Mouse (Mus musculus): ENCODE results near the gene Ltbp3. TPM values are rescaled to one million over a fixed set of nuclear protein-coding genes. Genes with fewer than 3 reads are reported as not detected.

The Ltbp3 gene
- 9.3 and 9.6 TPM in 2 replicates for polyA plus RNA-seq (2015; fragmentation: Nextera tagmentation; extraction: Ambion mirVana)

- H3K4me1 ChIP-seq (ENCODE audit: control insufficient read depth, insufficient read depth, low read length): peaks cover 17% of the 10 kb centered on the region
These were observed at the start of gene Ltbp3 for GRCm38 (mm10) chr19:5740320-5741317. Gene Ltbp3, plus strand, starts transcription at chr19:5740904.

GRCm38 (mm10) chr19:5691601-5692000, 49.1 kb upstream of the Ltbp3 start:
- H3K4me1 ChIP-seq (ENCODE audit: control insufficient read depth, insufficient read depth, low read length): peaks cover 36% of the 10 kb centered on the region

More at GRCm38 (mm10) chr19:5740320-5741317, at the start of gene Ltbp3:
- H3K4me2 ChIP-seq (ENCODE audit: low read length): peak within 1 kb of the TSS; percentile 99
- no peaks in the 10 kb centered on the region for H3K36me3 ChIP-seq (ENCODE audit: control insufficient read depth, insufficient read depth, low read length)
- peak within 1 kb of the TSS; percentile 78 for H3K27ac ChIP-seq (ENCODE audit: low read length)
- peak within 1 kb of the TSS; percentile 81 for H3K9ac ChIP-seq (ENCODE audit: low read depth, low read length)
- peaks cover 14% of the 10 kb centered on the region for H3K27me3 ChIP-seq (ENCODE audit: control insufficient read depth, insufficient read depth, low read depth, low read length)
- peak; percentile 74 for ATAC-seq
- H3K9me3 ChIP-seq (replicated peaks; ENCODE audit: control insufficient read depth, low read length, poor library complexity, severe bottlenecking): no peaks in the 10 kb centered on the region
- 14% methylated on average over 12 of the region's 14 CpGs for WGBS
- peak within 1 kb of the TSS; percentile 50 for H3K4me3 ChIP-seq (ENCODE audit: low read depth, low read length)

GRCm38 (mm10) chr19:5692086-5692912, 48.4 kb upstream of the Ltbp3 start:
- ATAC-seq: no peak
- 69% methylated on average over 10 of the region's 10 CpGs for WGBS
- peaks cover 33% of the 10 kb centered on the region for H3K4me1 ChIP-seq (ENCODE audit: control insufficient read depth, insufficient read depth, low read length)
- H3K9ac ChIP-seq (ENCODE audit: low read depth, low read length): peak overlapping the region; percentile 46; the same call in 1 of the 2 replicates
- H3K27me3 ChIP-seq (ENCODE audit: control insufficient read depth, insufficient read depth, low read depth, low read length): 0 out of 2 replicates have a peak, but pooled peaks cover 2% of the 10 kb centered on the region
- peaks cover 3% of the 10 kb centered on the region; the same call in 1 of the 2 replicates for H3K36me3 ChIP-seq (ENCODE audit: control insufficient read depth, insufficient read depth, low read length)
- peak overlapping the region; percentile 28 for H3K4me2 ChIP-seq (ENCODE audit: low read length)
- no peaks in the 10 kb centered on the region for H3K9me3 ChIP-seq (replicated peaks; ENCODE audit: control insufficient read depth, low read length, poor library complexity, severe bottlenecking)
- H3K4me3 ChIP-seq (ENCODE audit: low read depth, low read length): no peak overlapping the region; the same call in 1 of the 2 replicates
- H3K27ac ChIP-seq (ENCODE audit: low read length): peak overlapping the region; percentile 6; the same call in 1 of the 2 replicates

More at GRCm38 (mm10) chr19:5691601-5692000, 49.1 kb upstream of the Ltbp3 start:
- WGBS: 87% methylated on average over 5 of the region's 5 CpGs
- no peak for ATAC-seq
- H3K4me2 ChIP-seq (ENCODE audit: low read length): 0 out of 2 replicates have a peak overlapping the region, but pooled peaks have one; percentile 98
- H3K9me3 ChIP-seq (replicated peaks; ENCODE audit: control insufficient read depth, low read length, poor library complexity, severe bottlenecking): no peaks in the 10 kb centered on the region
- peak overlapping the region; percentile 6; the same call in 1 of the 2 replicates for H3K27ac ChIP-seq (ENCODE audit: low read length)
- H3K27me3 ChIP-seq (ENCODE audit: control insufficient read depth, insufficient read depth, low read depth, low read length): 0 out of 2 replicates have a peak, but pooled peaks cover 2% of the 10 kb centered on the region
- H3K4me3 ChIP-seq (ENCODE audit: low read depth, low read length): no peak overlapping the region
- peaks cover 3% of the 10 kb centered on the region; the same call in 1 of the 2 replicates for H3K36me3 ChIP-seq (ENCODE audit: control insufficient read depth, insufficient read depth, low read length)
- 0 out of 2 replicates have a peak overlapping the region, but pooled peaks have one; percentile 62 for H3K9ac ChIP-seq (ENCODE audit: low read depth, low read length)

- Histone ChIP-seq H3K27ac (ENCODE audit: low read length) (no peak overlapping the region), H3K9me3 (replicated peaks; ENCODE audit: control insufficient read depth, low read length, poor library complexity, severe bottlenecking) (no peaks in the 10 kb centered on the region), H3K4me3 (ENCODE audit: low read depth, low read length) (no peak overlapping the region), H3K27me3 (ENCODE audit: control insufficient read depth, insufficient read depth, low read depth, low read length) (0 out of 2 replicates have a peak, but pooled peaks cover 2% of the 10 kb centered on the region), H3K36me3 (ENCODE audit: control insufficient read depth, insufficient read depth, low read length) (peaks cover 8% of the 10 kb centered on the region), H3K4me2 (ENCODE audit: low read length) (peak overlapping the region; percentile 11; the same call in 1 of the 2 replicates), H3K9ac (ENCODE audit: low read depth, low read length) (0 out of 2 replicates have a peak overlapping the region, but pooled peaks have one; percentile 0), H3K4me1 (ENCODE audit: control insufficient read depth, insufficient read depth, low read length) (peaks cover 26% of the 10 kb centered on the region)
- no peak for ATAC-seq
- WGBS: 80% methylated on average over 10 of the region's 10 CpGs
These were observed 47.7 kb upstream of the Ltbp3 start for GRCm38 (mm10) chr19:5692913-5693396.

GRCm38 (mm10) chr19:5693801-5694200, 46.9 kb upstream of the Ltbp3 start:
- H3K4me2 ChIP-seq (ENCODE audit: low read length): no peak overlapping the region
- 83% methylated on average over 6 of the region's 6 CpGs for WGBS
- H3K36me3 ChIP-seq (ENCODE audit: control insufficient read depth, insufficient read depth, low read length): peaks cover 11% of the 10 kb centered on the region
- H3K27me3 ChIP-seq (ENCODE audit: control insufficient read depth, insufficient read depth, low read depth, low read length): 0 out of 2 replicates have a peak, but pooled peaks cover 2% of the 10 kb centered on the region
- no peak overlapping the region for H3K9ac ChIP-seq (ENCODE audit: low read depth, low read length)
- H3K4me3 ChIP-seq (ENCODE audit: low read depth, low read length): no peak overlapping the region
- H3K27ac ChIP-seq (ENCODE audit: low read length): no peak overlapping the region
- H3K9me3 ChIP-seq (replicated peaks; ENCODE audit: control insufficient read depth, low read length, poor library complexity, severe bottlenecking): no peaks in the 10 kb centered on the region
- no peak for ATAC-seq
- H3K4me1 ChIP-seq (ENCODE audit: control insufficient read depth, insufficient read depth, low read length): peaks cover 26% of the 10 kb centered on the region

- peak overlapping the region; percentile 40 for H3K4me2 ChIP-seq (ENCODE audit: low read length)
- H3K9ac ChIP-seq (ENCODE audit: low read depth, low read length): peak overlapping the region; percentile 45; the same call in 1 of the 2 replicates
- WGBS: 16% methylated on average over 40 of the region's 41 CpGs
- H3K27ac ChIP-seq (ENCODE audit: low read length): no peak overlapping the region
- peak overlapping the region; percentile 24 for H3K4me3 ChIP-seq (ENCODE audit: low read depth, low read length)
- ATAC-seq: no peak
- H3K36me3 ChIP-seq (ENCODE audit: control insufficient read depth, insufficient read depth, low read length): peaks cover 20% of the 10 kb centered on the region
- 0 out of 2 replicates have a peak, but pooled peaks cover 2% of the 10 kb centered on the region for H3K27me3 ChIP-seq (ENCODE audit: control insufficient read depth, insufficient read depth, low read depth, low read length)
- peaks cover 11% of the 10 kb centered on the region for H3K4me1 ChIP-seq (ENCODE audit: control insufficient read depth, insufficient read depth, low read length)
- H3K9me3 ChIP-seq (replicated peaks; ENCODE audit: control insufficient read depth, low read length, poor library complexity, severe bottlenecking): no peaks in the 10 kb centered on the region
These were observed 44.7 kb upstream of the Ltbp3 start for GRCm38 (mm10) chr19:5695849-5696462.

GRCm38 (mm10) chr19:5704163-5704800, 36.4 kb upstream of the Ltbp3 start, which contains the start of gene Kcnk7:
Gene Kcnk7, plus strand, starts transcription at chr19:5704367.
- Histone ChIP-seq H3K27ac (ENCODE audit: low read length) (no peak within 1 kb of the TSS), H3K9me3 (replicated peaks; ENCODE audit: control insufficient read depth, low read length, poor library complexity, severe bottlenecking) (no peaks in the 10 kb centered on the region), H3K4me1 (ENCODE audit: control insufficient read depth, insufficient read depth, low read length) (no peaks in the 10 kb centered on the region), H3K9ac (ENCODE audit: low read depth, low read length) (no peak within 1 kb of the TSS), H3K27me3 (ENCODE audit: control insufficient read depth, insufficient read depth, low read depth, low read length) (no peaks in the 10 kb centered on the region), H3K4me3 (ENCODE audit: low read depth, low read length) (no peak within 1 kb of the TSS), H3K4me2 (ENCODE audit: low read length) (no peak within 1 kb of the TSS), H3K36me3 (ENCODE audit: control insufficient read depth, insufficient read depth, low read length) (peaks cover 23% of the 10 kb centered on the region)
- ATAC-seq: no peak
- whole genome bisulfite sequencing: 81% methylated on average over 17 of the region's 17 CpGs

All from midbrain, embryonic 16.5 days (tissue).